Mouse (Mus musculus) fibroblast of lung, adult 2 months (primary cell): ENCODE results near the gene Cfap58.

Experiments
- DNase-seq: peaks from one replicate; pipeline ENCODE4 v3.0.0-alpha.2; 2011; ENCODE audit warnings: low read depth

Gene Cfap58

GRCm38 (mm10) chr19:48081456-48081855 is 144.0 kb downstream of the Cfap58 start:
- DNase-seq: no peak
